8 mouse cellular contexts compared by ENCODE assay signal in the genomic region with DNA sequence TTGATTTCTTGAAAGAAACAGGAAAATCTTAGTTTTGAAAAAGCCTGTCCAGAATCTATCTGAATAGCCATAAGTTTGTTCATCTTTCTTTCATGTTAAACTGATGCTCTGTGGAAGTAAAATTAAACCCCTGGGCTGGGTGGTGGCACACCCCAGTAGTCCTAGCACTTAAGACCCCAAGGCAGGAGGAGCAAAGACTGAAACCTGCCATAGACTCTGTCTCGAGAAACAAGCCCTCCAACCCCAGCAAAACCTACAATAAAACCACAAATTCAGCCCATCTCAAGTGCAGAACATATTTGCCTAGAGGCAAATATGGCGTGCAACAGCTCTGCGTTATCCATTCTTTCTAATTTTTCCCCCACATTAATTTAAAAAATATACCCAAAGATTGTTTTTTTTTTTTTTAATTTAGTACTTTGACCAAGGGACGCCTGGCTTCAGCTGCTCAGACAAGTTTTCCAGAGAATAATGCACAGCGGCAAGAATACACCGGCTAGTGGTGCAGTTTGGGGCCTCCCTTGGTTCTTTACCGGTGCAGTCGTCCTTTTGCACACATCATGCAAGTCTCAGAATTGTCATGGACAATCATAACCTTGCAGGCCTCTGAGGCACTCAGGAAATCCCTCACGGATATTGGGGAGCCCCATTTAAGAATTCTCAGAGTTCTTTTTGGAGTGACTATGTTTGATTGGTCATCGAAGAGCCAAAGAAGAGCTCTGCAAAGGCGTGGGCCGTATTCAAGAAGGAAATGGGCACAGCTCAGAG. TPM values are rescaled to one million over a fixed set of nuclear protein-coding genes. Genes with fewer than 3 reads are reported as not detected.
DNase-seq lines count a peak whose midpoint lies in the region; ATAC-seq and TF ChIP-seq lines count a peak whose summit lies in the region.

No protein-coding gene starts in this region.

- no peaks in the 10 kb centered on the region for H3K9me3 ChIP-seq in kidney, embryonic 16.5 days (ENCODE audit: low read length)
- H3K9me3 ChIP-seq in embryonic facial prominence, embryonic 13.5 days = no peaks in the 10 kb centered on the region
- no peaks in the 10 kb centered on the region for H3K9me3 ChIP-seq in hindbrain, postnatal 0 days (ENCODE audit: low read length)
- H3K9me3 ChIP-seq in midbrain, postnatal 0 days (ENCODE audit: low read length) = no peaks in the 10 kb centered on the region

- H3K27ac ChIP-seq in kidney, embryonic 16.5 days (ENCODE audit: low read length) = no peak overlapping the region
- no peak overlapping the region; the same call in 1 of the 2 replicates for H3K27ac ChIP-seq in embryonic facial prominence, embryonic 13.5 days
- peak overlapping the region; percentile 94 for H3K27ac ChIP-seq in hindbrain, postnatal 0 days
- H3K27ac ChIP-seq in midbrain, postnatal 0 days (ENCODE audit: low read depth, low read length) = peak overlapping the region; percentile 95

- H3K9ac ChIP-seq in kidney, embryonic 16.5 days (replicated peaks; ENCODE audit: low read length) = peak overlapping the region; percentile 88; the same call in 1 of the 2 replicates
- H3K9ac ChIP-seq in embryonic facial prominence, embryonic 13.5 days = peak overlapping the region; percentile 83; the same call in 1 of the 2 replicates
- H3K9ac ChIP-seq in hindbrain, postnatal 0 days (replicated peaks; ENCODE audit: low read length) = peak overlapping the region; percentile 81; the same call in 1 of the 2 replicates
- no peak overlapping the region for H3K9ac ChIP-seq in midbrain, postnatal 0 days (replicated peaks; ENCODE audit: low read length, poor library complexity, severe bottlenecking)

- peak overlapping the region; percentile 87 for H3K4me3 ChIP-seq in kidney, embryonic 16.5 days (ENCODE audit: low read length)
- peak overlapping the region; percentile 95 for H3K4me3 ChIP-seq in embryonic facial prominence, embryonic 13.5 days
- H3K4me3 ChIP-seq in hindbrain, postnatal 0 days (ENCODE audit: low read length) = peak overlapping the region; percentile 96
- peak overlapping the region; percentile 96 for H3K4me3 ChIP-seq in midbrain, postnatal 0 days (ENCODE audit: low read depth, low read length)

- no peak for DNase-seq in kidney, adult 8-10 months
- no peak for DNase-seq in hindbrain, postnatal 0 days (ENCODE audit: low spot score)
- no peak for DNase-seq in midbrain, postnatal 0 days (ENCODE audit: low spot score)
- no peak for DNase-seq in B cell, adult 2 months
- DNase-seq in embryo, embryonic 11 days = no peak
- no peak for DNase-seq in testis, postnatal 14 days (ENCODE audit: low spot score)

- H3K36me3 ChIP-seq in kidney, embryonic 16.5 days (ENCODE audit: insufficient read depth, low read length) = no peaks in the 10 kb centered on the region
- H3K36me3 ChIP-seq in embryonic facial prominence, embryonic 13.5 days = no peaks in the 10 kb centered on the region
- H3K36me3 ChIP-seq in hindbrain, postnatal 0 days (ENCODE audit: insufficient read depth, low read length) = no peaks in the 10 kb centered on the region
- H3K36me3 ChIP-seq in midbrain, postnatal 0 days (ENCODE audit: insufficient read depth, low read length) = no peaks in the 10 kb centered on the region

- H3K4me1 ChIP-seq in kidney, embryonic 16.5 days (ENCODE audit: insufficient read depth, low read length) = peaks cover 10% of the 10 kb centered on the region; the same call in 1 of the 2 replicates
- H3K4me1 ChIP-seq in embryonic facial prominence, embryonic 13.5 days = peaks cover 7% of the 10 kb centered on the region; the same call in 1 of the 2 replicates
- peaks cover 8% of the 10 kb centered on the region; the same call in 1 of the 2 replicates for H3K4me1 ChIP-seq in hindbrain, postnatal 0 days (ENCODE audit: insufficient read depth, low read length)
- peaks cover 9% of the 10 kb centered on the region; the same call in 1 of the 2 replicates for H3K4me1 ChIP-seq in midbrain, postnatal 0 days (ENCODE audit: insufficient read depth, low read length)

- 54% methylated on average over 12 of the region's 12 CpGs for WGBS in kidney, embryonic 16.5 days
- 50% methylated on average over 12 of the region's 12 CpGs for WGBS in embryonic facial prominence, embryonic 13.5 days
- WGBS in hindbrain, postnatal 0 days = 55% methylated on average over 12 of the region's 12 CpGs
- WGBS in midbrain, postnatal 0 days = 49% methylated on average over 12 of the region's 12 CpGs

- H3K4me2 ChIP-seq in kidney, embryonic 16.5 days (replicated peaks; ENCODE audit: low read depth, low read length) = peak overlapping the region; percentile 62
- H3K4me2 ChIP-seq in embryonic facial prominence, embryonic 13.5 days = peak overlapping the region; percentile 68
- H3K4me2 ChIP-seq in hindbrain, postnatal 0 days (ENCODE audit: low read depth, low read length) = peak overlapping the region; percentile 71
- H3K4me2 ChIP-seq in midbrain, postnatal 0 days (ENCODE audit: low read depth, low read length, poor library complexity, severe bottlenecking) = peak overlapping the region; percentile 48

- no peak for TF ChIP-seq CTCF in hindbrain, postnatal 0 days (IDR thresholded peaks at IDR 0.05; ENCODE audit: low read depth)
- TF ChIP-seq CTCF in midbrain, postnatal 0 days (IDR thresholded peaks at IDR 0.05) = no peak

- no peaks in the 10 kb centered on the region for H3K27me3 ChIP-seq in kidney, embryonic 16.5 days (ENCODE audit: insufficient read depth, low read length)
- H3K27me3 ChIP-seq in embryonic facial prominence, embryonic 13.5 days = no peaks in the 10 kb centered on the region
- H3K27me3 ChIP-seq in hindbrain, postnatal 0 days (ENCODE audit: insufficient read depth, low read length) = no peaks in the 10 kb centered on the region
- no peaks in the 10 kb centered on the region for H3K27me3 ChIP-seq in midbrain, postnatal 0 days (ENCODE audit: insufficient read depth, low read length)

- ATAC-seq in kidney, embryonic 16.5 days (ENCODE audit: low FRiP score, low TSS enrichment) = peak; percentile 21; the same call in 1 of the 2 replicates
- no peak for ATAC-seq in embryonic facial prominence, embryonic 13.5 days (ENCODE audit: insufficient number of reproducible peaks, insufficient read depth, low FRiP score, low TSS enrichment, low read depth)
- no peak for ATAC-seq in hindbrain, postnatal 0 days
- ATAC-seq in midbrain, postnatal 0 days (ENCODE audit: low FRiP score) = peak; percentile 28; the same call in 1 of the 2 replicates

RNA-seq across cellular contexts. Expression of a gene that starts 0.6 kb away (rescaled TPM):
- polyA plus RNA-seq in kidney, embryonic 16.5 days (2015; fragmentation: Nextera tagmentation; extraction: Ambion mirVana) = 8.8 and 9.5 TPM in 2 replicates
- polyA plus RNA-seq in embryonic facial prominence, embryonic 13.5 days (2015; fragmentation: Nextera tagmentation; extraction: Ambion mirVana) = 9.6 and 10.0 TPM in 2 replicates
- total RNA-seq in hindbrain, postnatal 0 days (2014; rRNA removed) = 14.2 and 15.7 TPM in 2 replicates
- 9.4 and 10.9 TPM in 2 replicates for polyA plus RNA-seq in hindbrain, postnatal 0 days (2015; fragmentation: Nextera tagmentation; extraction: Ambion mirVana)
- 22.6 and 28.1 TPM in 2 replicates for total RNA-seq in midbrain, postnatal 0 days (2014; rRNA removed)
- polyA plus RNA-seq in midbrain, postnatal 0 days (2015; fragmentation: Nextera tagmentation; extraction: Ambion mirVana) = 11.7 and 12.2 TPM in 2 replicates

RNA-seq across cellular contexts. Expression of a gene that starts 21.7 kb away (rescaled TPM):
- polyA plus RNA-seq in kidney, embryonic 16.5 days (2015; fragmentation: Nextera tagmentation; extraction: Ambion mirVana) = 1.4 and 2.6 TPM in 2 replicates
- 9.3 and 10.0 TPM in 2 replicates for polyA plus RNA-seq in embryonic facial prominence, embryonic 13.5 days (2015; fragmentation: Nextera tagmentation; extraction: Ambion mirVana)
- total RNA-seq in hindbrain, postnatal 0 days (2014; rRNA removed) = 33.0 and 39.4 TPM in 2 replicates
- polyA plus RNA-seq in hindbrain, postnatal 0 days (2015; fragmentation: Nextera tagmentation; extraction: Ambion mirVana) = 3.7 and 5.1 TPM in 2 replicates
- 33.9 and 44.3 TPM in 2 replicates for total RNA-seq in midbrain, postnatal 0 days (2014; rRNA removed)
- 3.2 and 4.9 TPM in 2 replicates for polyA plus RNA-seq in midbrain, postnatal 0 days (2015; fragmentation: Nextera tagmentation; extraction: Ambion mirVana)

Comparison
In these comparisons a context has a peak if more than half of its experiments do, and no peak if none do; other contexts are left out.
1. ATAC-seq: peak in kidney, embryonic 16.5 days (single experiment) and midbrain, postnatal 0 days (single experiment); none in embryonic facial prominence, embryonic 13.5 days (single experiment) and hindbrain, postnatal 0 days (single experiment).
2. H3K27ac ChIP-seq: peak in hindbrain, postnatal 0 days (single experiment) and midbrain, postnatal 0 days (single experiment); none in kidney, embryonic 16.5 days (single experiment) and embryonic facial prominence, embryonic 13.5 days (single experiment).
3. Peak in every context shown above with its lines, with median percentiles within 50 percentile points of each other: H3K4me2 ChIP-seq and H3K4me3 ChIP-seq.